Mouse (Mus musculus): ENCODE results near the gene Slc2a5.

Gene Slc2a5

DNA sequence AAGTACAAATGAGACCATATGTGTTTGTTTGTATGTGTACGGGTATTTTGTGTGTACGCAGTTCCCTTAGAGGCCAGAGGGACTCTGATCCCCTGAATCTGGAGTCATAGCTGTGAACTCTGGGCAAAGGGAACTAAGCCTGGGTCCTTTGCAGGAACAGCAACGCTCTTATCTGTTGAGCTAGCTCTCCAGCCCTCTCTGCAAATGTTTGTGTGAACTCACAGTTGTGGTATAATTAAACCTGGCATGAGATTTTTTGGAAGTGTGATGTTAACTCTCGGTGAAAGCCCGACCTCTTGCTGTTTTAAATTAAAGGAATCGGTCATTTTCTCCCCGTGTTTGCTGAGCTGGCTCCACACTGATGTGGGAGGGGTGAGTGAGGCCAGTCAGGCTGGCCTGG lies 13.4 kb upstream of the Slc2a5 start:
- DNase-seq: no peak

GRCm38 (mm10) chr4:150106637-150107036 lies 12.4 kb upstream of the Slc2a5 start:
- no peak for DNase-seq

DNA sequence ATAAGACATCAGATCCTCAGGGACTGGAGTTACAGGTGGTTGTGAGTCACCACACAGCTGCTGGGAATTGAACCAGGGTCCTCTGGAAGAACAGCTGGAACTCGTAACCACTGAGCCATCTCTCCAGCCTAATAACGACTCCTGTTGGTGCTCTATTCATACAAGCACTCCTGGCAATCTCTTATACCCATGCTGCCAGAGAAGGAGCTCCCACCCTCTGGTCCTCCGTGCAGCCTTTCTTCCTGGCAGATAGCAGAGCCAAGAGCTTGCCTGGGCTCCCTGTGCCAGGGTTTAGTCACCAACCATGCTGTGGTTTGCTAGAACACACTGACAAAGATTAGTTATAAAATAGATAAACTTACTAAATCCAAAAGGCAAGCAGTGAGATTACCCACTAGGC lies 9.4 kb upstream of the Slc2a5 start:
- no peak for DNase-seq

GRCm38 (mm10) chr4:150110373-150110772 lies 8.7 kb upstream of the Slc2a5 start:
- no peak for DNase-seq

- peak; percentile 65 to 86 for DNase-seq
These were observed 6.2 kb upstream of the Slc2a5 start for GRCm38 (mm10) chr4:150112867-150113266.

- peak; percentile 62 to 72 for DNase-seq
These were observed 4.5 kb upstream of the Slc2a5 start for GRCm38 (mm10) chr4:150114505-150115061.

DNA sequence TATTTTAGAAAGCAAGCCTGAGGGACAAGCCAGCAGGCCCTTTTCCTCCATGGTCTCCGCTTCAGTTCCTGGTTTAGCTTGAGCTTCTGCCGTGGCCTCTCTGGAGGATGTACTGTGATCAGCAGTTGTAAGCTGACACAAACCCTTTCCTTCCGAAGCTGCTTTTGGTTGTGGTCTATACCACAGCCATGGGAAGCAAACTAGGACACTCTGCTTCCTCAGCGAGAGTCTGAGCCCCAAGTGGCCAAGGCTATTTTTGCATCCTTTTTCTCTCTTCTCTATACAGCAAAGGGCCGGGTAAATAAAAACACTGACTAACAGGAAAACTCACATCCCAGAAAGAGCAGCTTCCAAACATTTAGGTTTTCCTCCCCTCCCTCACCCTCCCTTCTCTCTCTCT lies 1.8 kb upstream of the Slc2a5 start:
- DNase-seq: no peak

DNA sequence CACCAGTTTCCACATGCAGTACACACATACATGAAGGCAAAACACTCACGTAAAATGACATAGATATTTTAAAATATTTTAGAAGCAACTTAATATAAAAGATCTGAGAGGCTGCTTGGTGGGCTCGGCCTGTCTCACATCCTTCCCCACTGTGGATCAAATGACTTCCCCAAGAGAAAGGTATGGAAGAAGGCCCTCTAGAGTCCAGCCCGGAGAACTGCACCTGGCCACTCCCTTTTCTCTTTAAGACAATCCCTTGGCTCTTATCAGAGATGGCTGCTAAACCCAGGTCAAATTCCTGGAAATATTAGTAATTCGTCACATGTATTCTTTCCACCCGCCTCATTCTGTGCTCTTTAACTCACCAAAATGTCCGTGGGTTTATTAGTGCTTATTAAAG lies 920 bp upstream of the Slc2a5 start:
- DNase-seq: no peak

GRCm38 (mm10) chr4:150119640-150120039 lies 557 bp downstream of the Slc2a5 start:
- DNase-seq: peak; percentile 80 to 85

DNA sequence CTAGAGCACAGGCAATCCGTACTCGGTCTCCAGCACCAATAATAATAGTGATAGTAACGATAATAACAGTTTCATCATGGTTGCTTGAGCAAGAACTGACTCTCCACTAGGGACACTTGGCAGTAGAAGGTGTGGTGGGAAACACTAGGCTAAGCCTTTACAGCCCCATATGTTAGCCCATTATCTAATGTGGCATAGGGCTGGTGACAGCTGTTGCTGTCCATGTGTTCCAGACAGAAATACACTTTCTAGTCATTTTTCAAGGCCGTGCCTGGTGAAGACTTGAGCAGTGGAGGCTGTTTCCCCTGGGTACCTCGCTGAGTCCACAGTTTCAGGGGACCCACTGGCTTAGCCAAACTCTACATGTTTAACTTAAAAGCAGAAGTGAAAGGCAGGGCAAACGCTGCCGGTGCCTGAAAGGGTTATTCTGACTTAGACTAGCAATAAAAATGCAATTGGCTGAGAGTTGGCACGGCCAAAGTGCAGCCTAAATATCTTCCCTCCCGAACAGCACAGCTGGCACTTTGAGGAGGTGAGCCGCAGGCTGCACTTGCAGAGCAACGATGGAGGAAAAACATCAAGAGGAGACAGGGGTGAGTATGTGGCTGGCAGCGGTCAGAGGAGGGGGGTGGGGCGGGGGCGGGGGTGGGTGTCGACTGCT lies 1.2 kb downstream of the Slc2a5 start:
- DNase-seq: peak; percentile 73 to 80

DNA sequence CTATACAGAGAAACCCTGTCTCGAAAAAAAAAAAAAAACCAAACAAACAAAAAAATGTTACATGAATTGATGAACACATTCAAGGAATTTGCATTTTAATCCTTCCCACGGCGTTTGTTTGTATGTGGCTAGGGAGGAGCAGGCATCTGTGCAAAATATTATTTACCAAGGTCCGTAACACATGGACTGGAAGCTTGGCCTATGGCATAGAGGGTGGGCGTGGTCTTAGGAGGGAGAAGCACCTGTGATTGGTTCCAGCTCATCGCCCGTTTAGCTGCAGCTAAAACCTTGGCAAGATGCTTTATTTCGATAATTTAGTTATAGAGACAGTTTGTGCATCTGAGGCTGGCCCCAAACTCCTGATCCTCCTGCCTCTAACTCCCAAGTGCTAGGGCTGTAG lies 2.3 kb downstream of the Slc2a5 start:
- no peak for DNase-seq

DNA sequence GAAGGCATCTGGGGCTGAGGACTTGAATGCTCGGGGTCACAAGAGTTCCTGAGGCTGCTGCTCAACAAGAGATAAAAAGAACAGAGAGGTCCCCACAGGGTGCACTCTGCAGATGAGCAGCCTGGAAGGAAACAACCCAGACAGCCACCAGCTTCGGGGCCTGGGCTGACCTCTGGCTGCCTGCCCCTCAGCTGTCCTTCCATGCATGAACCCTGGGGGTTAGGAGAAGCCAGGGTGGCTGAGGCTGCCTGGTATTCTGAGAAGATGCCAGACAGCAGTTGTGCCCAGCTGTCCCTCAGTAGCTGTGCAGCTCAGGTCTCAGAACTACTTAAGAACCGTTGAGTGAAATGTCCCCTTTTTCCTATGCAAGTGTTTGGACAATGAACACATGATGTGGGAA lies 3.4 kb downstream of the Slc2a5 start:
- DNase-seq: no peak

DNA sequence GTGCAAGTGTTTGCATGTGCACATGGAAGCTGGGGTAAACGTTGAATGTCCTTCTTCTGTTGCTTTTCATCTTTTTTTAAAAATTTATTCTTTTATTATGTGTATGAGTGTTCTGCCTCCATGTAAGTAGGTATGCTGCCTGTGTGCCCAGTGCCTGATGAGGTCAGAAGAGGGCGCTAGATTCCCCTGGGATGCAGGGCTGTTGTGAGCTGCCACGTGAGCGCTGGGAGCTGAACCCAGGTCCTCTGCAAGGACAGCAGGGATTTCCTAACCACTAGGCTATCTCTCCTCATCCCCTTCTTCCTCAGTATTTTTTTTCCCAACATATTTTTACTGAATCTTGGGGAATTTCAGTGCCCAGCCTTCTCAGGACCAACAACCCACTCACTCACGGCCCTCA lies 7.3 kb downstream of the Slc2a5 start:
- no peak for DNase-seq

DNA sequence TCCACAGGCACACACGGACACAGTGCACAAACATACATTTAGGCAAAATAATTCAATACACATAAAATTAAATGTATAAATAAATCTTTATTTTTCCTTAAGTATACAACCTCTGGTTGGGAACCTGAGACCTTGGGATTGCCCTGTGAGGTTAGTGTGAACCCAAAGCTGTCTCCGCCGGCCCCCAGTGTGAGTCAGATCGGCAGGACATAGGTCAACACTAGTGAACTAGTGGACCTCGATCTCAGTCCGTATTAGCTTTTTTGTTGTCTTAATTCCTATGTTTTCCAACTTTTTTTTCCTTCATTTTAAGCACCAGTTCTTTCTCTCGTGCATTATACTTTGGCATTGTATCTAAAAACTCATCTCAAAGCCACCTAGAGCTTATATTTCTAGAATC lies 8.8 kb downstream of the Slc2a5 start:
- DNase-seq: peak in 1 of 2 experiments; percentile 45

DNA sequence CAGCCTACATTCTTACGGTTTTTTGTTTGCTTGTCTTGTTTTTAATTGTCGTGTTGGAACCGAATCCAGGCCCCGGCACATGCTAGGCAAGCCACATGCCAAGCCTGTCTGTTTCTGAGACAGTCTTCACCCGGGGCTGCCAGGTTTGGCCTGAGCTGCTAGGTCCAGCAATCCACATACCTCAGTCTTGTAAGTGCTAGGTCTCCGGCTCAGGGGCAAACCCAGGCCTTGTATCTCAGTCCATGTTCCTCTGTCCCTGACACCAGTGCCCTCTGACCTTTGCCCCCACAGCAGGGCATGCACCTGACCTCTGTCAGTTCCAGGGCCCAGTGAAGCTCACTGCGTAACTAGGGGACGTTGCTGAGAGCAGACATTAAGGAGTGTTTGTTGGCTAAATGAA lies 9.5 kb downstream of the Slc2a5 start:
- peak; percentile 51 to 64 for DNase-seq

DNA sequence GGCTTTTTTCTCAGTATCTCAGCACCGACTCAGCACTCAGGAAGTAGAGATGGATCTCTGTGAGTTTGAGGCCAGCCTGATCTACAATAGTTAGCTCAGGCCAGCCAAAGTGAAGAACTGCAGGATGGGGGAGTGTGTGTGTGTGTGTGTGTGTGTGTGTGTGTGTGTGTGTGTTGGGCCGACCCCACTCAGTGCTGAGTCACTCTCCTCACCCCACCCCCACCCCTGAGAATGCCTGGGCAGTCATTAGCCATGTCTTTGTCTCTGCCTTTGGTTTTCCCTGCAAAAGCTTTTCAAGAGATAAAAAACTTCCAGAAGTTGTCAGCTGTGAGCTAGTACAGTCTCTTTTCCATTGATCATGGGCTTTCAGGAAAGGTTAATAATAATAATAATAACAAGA lies 11.6 kb downstream of the Slc2a5 start:
- no peak for DNase-seq

GRCm38 (mm10) chr4:150132692-150133271 lies 13.7 kb downstream of the Slc2a5 start:
- DNase-seq: peak; percentile 89 to 91

- DNase-seq: no peak
These were observed 16.2 kb downstream of the Slc2a5 start for GRCm38 (mm10) chr4:150135254-150135653.

- DNase-seq: peak in 1 of 2 experiments; percentile 61
These were observed 17.6 kb downstream of the Slc2a5 start for GRCm38 (mm10) chr4:150136693-150137092.

GRCm38 (mm10) chr4:150137368-150138083 lies 18.4 kb downstream of the Slc2a5 start:
- DNase-seq: no peak

DNA sequence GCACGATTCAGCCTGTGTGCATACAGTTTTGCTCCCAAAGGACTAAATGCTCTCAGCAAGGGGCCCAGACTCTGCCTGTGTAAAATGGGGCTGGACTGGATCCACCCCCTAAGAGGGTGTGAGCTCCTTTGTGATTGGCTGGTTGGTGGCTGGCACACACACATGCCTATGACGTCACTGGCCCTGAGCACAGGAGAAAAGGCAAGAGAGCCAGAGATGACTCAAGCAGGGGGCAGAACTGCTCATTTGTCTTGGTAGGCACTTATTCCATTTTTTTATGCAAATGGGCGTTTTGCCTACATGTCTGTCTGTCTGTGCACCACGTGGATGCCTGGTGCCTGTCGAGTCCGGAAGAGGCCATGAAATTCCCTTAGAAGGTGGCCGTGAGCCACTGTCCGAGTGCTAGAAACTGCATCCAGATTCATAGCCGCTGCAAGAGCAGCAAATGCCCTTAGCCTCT lies 19.0 kb downstream of the Slc2a5 start:
- DNase-seq: peak in 1 of 2 experiments; percentile 44

GRCm38 (mm10) chr4:150139090-150139489 lies 20.0 kb downstream of the Slc2a5 start:
- no peak for DNase-seq

DNA sequence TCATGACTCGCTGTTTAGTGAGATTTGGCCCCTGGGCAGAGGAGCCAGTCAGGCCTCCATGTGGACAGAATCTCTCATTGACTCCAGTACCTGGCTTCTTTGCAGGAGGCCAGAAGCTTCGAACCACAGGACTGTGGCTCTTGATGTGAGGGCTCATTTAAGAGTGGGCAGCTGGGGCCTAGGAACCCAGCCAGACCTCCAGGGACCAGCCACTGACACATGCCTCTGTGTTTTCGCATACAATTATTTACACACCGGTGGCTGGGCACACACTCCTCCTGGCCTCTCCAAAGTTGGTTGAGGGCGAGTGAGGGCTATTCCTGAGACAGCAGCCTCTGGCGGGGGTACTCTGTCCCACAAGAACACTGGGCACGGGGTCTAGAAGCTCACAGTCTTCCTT lies 21.3 kb downstream of the Slc2a5 start:
- no peak for DNase-seq

DNA sequence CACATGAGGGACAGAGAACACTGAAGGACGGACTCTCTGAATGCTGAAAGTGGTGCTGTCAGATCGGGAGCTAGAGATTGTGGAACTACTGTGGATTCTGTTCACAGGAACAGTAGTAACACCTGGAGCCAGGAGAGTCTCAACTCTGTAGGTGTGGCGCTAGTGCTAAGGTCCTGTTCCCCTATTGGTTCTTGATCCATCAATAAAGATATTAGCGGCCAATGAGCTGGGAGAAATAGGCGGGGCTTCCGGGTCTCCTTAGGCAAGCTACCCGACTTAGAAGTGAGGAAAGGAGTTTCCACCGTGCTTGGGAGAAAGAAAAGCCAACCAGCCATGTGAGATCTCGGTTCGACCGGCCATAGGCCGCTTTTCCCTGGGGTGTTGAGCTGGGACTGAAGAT lies 25.2 kb downstream of the Slc2a5 start:
- no peak for DNase-seq

All from kidney, adult 8-10 months (tissue).